Mouse (Mus musculus) cerebellum, adult 2 months (tissue): ENCODE data around the gene Tspyl2.

Source experiments
- CTCF ChIP-seq: fragments of 200-500 bp; IDR thresholded peaks from 2 replicates; pipeline ENCODE4 v1.5.1; 2011; ENCODE audit warnings: low read depth, mild to moderate bottlenecking, control low read depth, low read length, moderate library complexity, borderline replicate concordance; ENCODE audit not compliant: insufficient read depth
- POLR2A ChIP-seq: fragments of 200-500 bp; IDR thresholded peaks from 2 replicates; pipeline ENCODE4 v1.6.1; 2011; ENCODE audit warnings: low read length, control low read depth, borderline replicate concordance; ENCODE audit not compliant: insufficient read depth

- no peak for TF ChIP-seq CTCF
- TF ChIP-seq POLR2A: no peak
These were observed 19.4 kb downstream of the Tspyl2 start for GRCm38 (mm10) chrX:152322776-152323175.
